Mouse (Mus musculus) hindbrain, embryonic 16.5 days (tissue): ENCODE measurements at regions not wholly inside any gene's neighbourhood (a gene's known extent, or its start where the extent isn't known, plus 50 kb on each side); places are given as distances from the start of the nearest gene placed in this dataset.

Experiments
- ATAC-seq: fragments of 200-750 bp; cut with Nextera tagmentation; 2 replicates; pipeline ENCODE4 v1.8.0; 2017; ENCODE audit warnings: moderate TSS enrichment, moderate library complexity
- H3K27ac ChIP-seq: fragments of 300-500 bp; sonication (generic); 2 replicates; pipeline ENCODE4 v1.5.1; 2014; ENCODE audit warnings: low read depth, mild to moderate bottlenecking, control low read depth, low read length, moderate library complexity
- H3K27me3 ChIP-seq: fragments of 300-500 bp; sonication (generic); replicated peaks from 2 replicates; pipeline ENCODE4 v1.6.1; 2014; ENCODE audit warnings: low read length; ENCODE audit not compliant: control insufficient read depth, insufficient read depth
- H3K36me3 ChIP-seq: fragments of 300-500 bp; sonication (generic); 2 replicates; pipeline ENCODE4 v1.6.1; 2014; ENCODE audit warnings: mild to moderate bottlenecking, low read length, moderate library complexity, mixed read lengths; ENCODE audit not compliant: control insufficient read depth, insufficient read depth
- H3K4me1 ChIP-seq: fragments of 300-500 bp; sonication (generic); 2 replicates; pipeline ENCODE4 v1.6.1; 2014; ENCODE audit warnings: low read depth, low read length; ENCODE audit not compliant: control insufficient read depth, insufficient read depth
- H3K4me2 ChIP-seq: fragments of 300-500 bp; sonication (generic); 2 replicates; pipeline ENCODE4 v1.6.1; 2014; ENCODE audit warnings: mild to moderate bottlenecking, low read length, control low read depth, moderate library complexity
- H3K4me3 ChIP-seq: fragments of 300-500 bp; sonication (generic); 2 replicates; pipeline ENCODE4 v1.5.1; 2014; ENCODE audit warnings: mild to moderate bottlenecking, low read length, control low read depth, moderate library complexity
- H3K9ac ChIP-seq: fragments of 300-500 bp; sonication (generic); 2 replicates; pipeline ENCODE4 v1.6.1; 2014; ENCODE audit warnings: low read depth, mild to moderate bottlenecking, control low read depth, low read length, moderate library complexity
- H3K9me3 ChIP-seq: fragments of 300-500 bp; sonication (generic); 2 replicates; pipeline ENCODE4 v1.6.1; 2014; ENCODE audit warnings: mild to moderate bottlenecking, low read length, moderate library complexity; ENCODE audit not compliant: control insufficient read depth
- WGBS: fragments of 180-500 bp; shearing (Covaris S2); extraction: QIAGEN DNeasy Blood & Tissue Kit; methylation state at CpG from one replicate; pipeline ENCODE4 v1.1.7; 2014; 5-methylcytosine and 5-hydroxymethylcytosine counted together

GRCm38 (mm10) chr13:101202565-101203313 lies 369.5 kb upstream of the Slc30a5 start:
- no peak overlapping the region for H3K4me2 ChIP-seq
- H3K9me3 ChIP-seq = no peaks in the 10 kb centered on the region
- H3K9ac ChIP-seq = no peak overlapping the region
- no peaks in the 10 kb centered on the region; the same call in 1 of the 2 replicates for H3K4me1 ChIP-seq
- WGBS = 44% methylated on average over 4 of the region's 4 CpGs
- no peak overlapping the region for H3K4me3 ChIP-seq
- no peak overlapping the region for H3K27ac ChIP-seq
- no peaks in the 10 kb centered on the region for H3K36me3 ChIP-seq
- no peaks in the 10 kb centered on the region for H3K27me3 ChIP-seq
- peak; percentile 86 for ATAC-seq

- Histone ChIP-seq H3K27me3 (no peaks in the 10 kb centered on the region), H3K4me1 (no peaks in the 10 kb centered on the region), H3K9me3 (no peaks in the 10 kb centered on the region), H3K4me3 (no peak overlapping the region), H3K27ac (no peak overlapping the region), H3K9ac (no peak overlapping the region), H3K36me3 (no peaks in the 10 kb centered on the region), H3K4me2 (no peak overlapping the region)
- WGBS = 77% methylated on average over 7 of the region's 7 CpGs
- no peak for ATAC-seq
These were observed 357.1 kb upstream of the Slc30a5 start for GRCm38 (mm10) chr13:101190249-101190830.

- no peak overlapping the region for H3K4me2 ChIP-seq
- no peaks in the 10 kb centered on the region for H3K9me3 ChIP-seq
- 89% methylated on average over 2 of the region's 2 CpGs for WGBS
- H3K4me3 ChIP-seq = no peak overlapping the region
- H3K4me1 ChIP-seq = no peaks in the 10 kb centered on the region
- no peaks in the 10 kb centered on the region for H3K27me3 ChIP-seq
- no peak overlapping the region for H3K9ac ChIP-seq
- H3K36me3 ChIP-seq = no peaks in the 10 kb centered on the region
- no peak overlapping the region for H3K27ac ChIP-seq
- no peak for ATAC-seq
These were observed 349.2 kb upstream of the Slc30a5 start for GRCm38 (mm10) chr13:101182387-101182786.

GRCm38 (mm10) chr13:101175017-101175689 lies 341.9 kb upstream of the Slc30a5 start:
- WGBS = 63% methylated on average over 8 of the region's 8 CpGs
- no peaks in the 10 kb centered on the region; the same call in 1 of the 2 replicates for H3K4me1 ChIP-seq

GRCm38 (mm10) chr13:101161768-101162167 lies 328.5 kb upstream of the Slc30a5 start:
- H3K9me3 ChIP-seq = no peaks in the 10 kb centered on the region
- no peak overlapping the region for H3K4me3 ChIP-seq
- H3K4me1 ChIP-seq = no peaks in the 10 kb centered on the region
- ATAC-seq = no peak
- H3K36me3 ChIP-seq = no peaks in the 10 kb centered on the region
- H3K27ac ChIP-seq = no peak overlapping the region
- no peak overlapping the region for H3K4me2 ChIP-seq
- WGBS = 68% methylated on average over 2 of the region's 2 CpGs
- no peaks in the 10 kb centered on the region for H3K27me3 ChIP-seq
- H3K9ac ChIP-seq = no peak overlapping the region

More at GRCm38 (mm10) chr13:101175017-101175689, 341.9 kb upstream of the Slc30a5 start:
- ATAC-seq = no peak
- H3K9ac ChIP-seq = no peak overlapping the region
- no peaks in the 10 kb centered on the region for H3K9me3 ChIP-seq
- H3K27ac ChIP-seq = no peak overlapping the region
- no peak overlapping the region for H3K4me3 ChIP-seq
- no peaks in the 10 kb centered on the region for H3K27me3 ChIP-seq
- H3K4me2 ChIP-seq = no peak overlapping the region
- no peaks in the 10 kb centered on the region for H3K36me3 ChIP-seq

GRCm38 (mm10) chr13:101159878-101160277 lies 326.7 kb upstream of the Slc30a5 start:
- ATAC-seq = no peak
- no peak overlapping the region for H3K4me3 ChIP-seq
- H3K27me3 ChIP-seq = no peaks in the 10 kb centered on the region
- no peaks in the 10 kb centered on the region for H3K36me3 ChIP-seq
- no peaks in the 10 kb centered on the region for H3K9me3 ChIP-seq
- no peak overlapping the region for H3K9ac ChIP-seq
- 91% methylated on average over 3 of the region's 3 CpGs for WGBS
- no peak overlapping the region for H3K27ac ChIP-seq
- no peaks in the 10 kb centered on the region for H3K4me1 ChIP-seq
- no peak overlapping the region for H3K4me2 ChIP-seq

- H3K36me3 ChIP-seq = no peaks in the 10 kb centered on the region
- no peaks in the 10 kb centered on the region for H3K4me1 ChIP-seq
- H3K4me2 ChIP-seq = no peak overlapping the region
- ATAC-seq = no peak
- no peak overlapping the region for H3K27ac ChIP-seq
- no peaks in the 10 kb centered on the region for H3K9me3 ChIP-seq
- H3K27me3 ChIP-seq = no peaks in the 10 kb centered on the region
- H3K9ac ChIP-seq = no peak overlapping the region
- H3K4me3 ChIP-seq = no peak overlapping the region
These were observed 320.5 kb upstream of the Slc30a5 start for GRCm38 (mm10) chr13:101153760-101154159.

- H3K36me3 ChIP-seq = no peaks in the 10 kb centered on the region
- H3K27me3 ChIP-seq = no peaks in the 10 kb centered on the region
- no peak overlapping the region for H3K4me3 ChIP-seq
- no peak overlapping the region for H3K27ac ChIP-seq
- 71% methylated on average over 3 of the region's 3 CpGs for WGBS
- no peak overlapping the region for H3K9ac ChIP-seq
- H3K4me2 ChIP-seq = no peak overlapping the region
- no peak for ATAC-seq
- no peaks in the 10 kb centered on the region for H3K9me3 ChIP-seq
- no peaks in the 10 kb centered on the region for H3K4me1 ChIP-seq
These were observed 309.5 kb upstream of the Slc30a5 start for GRCm38 (mm10) chr13:101142761-101143160.

- WGBS = 90% methylated on average over 6 of the region's 6 CpGs
These were observed 309.0 kb upstream of the Slc30a5 start for GRCm38 (mm10) chr13:101142104-101142735.

More at GRCm38 (mm10) chr13:101142104-101142735, 309.0 kb upstream of the Slc30a5 start:
- H3K4me1 ChIP-seq = no peaks in the 10 kb centered on the region
- no peaks in the 10 kb centered on the region for H3K9me3 ChIP-seq
- H3K9ac ChIP-seq = no peak overlapping the region
- H3K4me2 ChIP-seq = no peak overlapping the region
- H3K27ac ChIP-seq = no peak overlapping the region
- no peak for ATAC-seq
- no peaks in the 10 kb centered on the region for H3K36me3 ChIP-seq
- H3K27me3 ChIP-seq = no peaks in the 10 kb centered on the region
- no peak overlapping the region for H3K4me3 ChIP-seq
